Mouse (Mus musculus): ENCODE measurements at regions not wholly inside any gene's neighbourhood (a gene's known extent, or its start where the extent isn't known, plus 50 kb on each side); places are given as distances from the start of the nearest gene placed in this dataset.

DNA sequence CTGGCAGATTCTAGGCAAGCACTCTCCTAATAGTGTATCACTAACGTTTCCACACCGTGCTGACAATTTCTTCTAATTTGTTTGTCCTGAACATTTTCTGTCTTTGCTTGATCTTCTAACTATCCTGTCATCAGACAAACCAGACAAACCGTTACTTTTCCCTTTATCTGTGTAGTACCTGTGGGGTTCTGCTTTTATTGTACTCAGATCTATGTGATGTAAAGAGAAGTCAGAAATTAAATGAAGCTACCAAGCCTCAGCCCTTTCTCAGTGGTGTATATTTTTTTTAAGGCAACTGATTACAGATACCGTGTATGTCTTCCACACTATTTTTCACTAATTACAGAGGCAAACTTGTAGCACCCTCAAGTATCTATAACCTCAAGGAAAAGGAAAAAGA is 108.9 kb upstream of the Robo2 start:
- H3K27ac ChIP-seq (ENCODE audit: low read depth, low read length): no peak overlapping the region
- no peak overlapping the region for H3K9ac ChIP-seq (ENCODE audit: low read depth, low read length)
- no peaks in the 10 kb centered on the region for H3K9me3 ChIP-seq (replicated peaks; ENCODE audit: control insufficient read depth, low read length)
- H3K36me3 ChIP-seq (ENCODE audit: control insufficient read depth, insufficient read depth, low read length): no peaks in the 10 kb centered on the region
- H3K4me2 ChIP-seq: no peak overlapping the region
- 67% methylated on average over 4 of the region's 4 CpGs for WGBS (ENCODE audit: insufficient replicate concordance)
- H3K27me3 ChIP-seq (ENCODE audit: control insufficient read depth, insufficient read depth, low read length): no peaks in the 10 kb centered on the region
- no peaks in the 10 kb centered on the region for H3K4me1 ChIP-seq (ENCODE audit: control insufficient read depth, insufficient read depth, low read length)
- no peak for ATAC-seq (replicated peaks; ENCODE audit: insufficient number of reproducible peaks, low FRiP score, low TSS enrichment)
- no peak overlapping the region for H3K4me3 ChIP-seq (ENCODE audit: low read depth, low read length)

DNA sequence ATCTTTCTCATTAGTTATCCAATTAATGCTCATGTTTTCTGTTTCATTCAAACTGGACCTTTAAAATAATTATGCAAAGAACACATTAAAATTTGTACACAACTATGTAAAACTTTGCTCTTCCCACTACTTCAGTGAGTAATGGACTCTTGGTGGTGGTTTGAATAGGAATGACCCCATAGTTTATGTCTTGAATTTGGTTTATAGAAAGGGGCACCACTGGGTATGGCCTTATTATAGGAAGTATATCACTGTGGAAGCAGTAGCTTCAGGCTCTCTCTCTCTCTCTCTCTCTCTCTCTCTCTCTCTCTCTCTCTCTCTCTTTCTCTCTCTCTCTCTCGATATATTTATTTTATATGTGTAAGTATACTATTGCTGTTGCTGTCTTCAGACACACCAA is 106.3 kb upstream of the Robo2 start:
- no peaks in the 10 kb centered on the region for H3K36me3 ChIP-seq (ENCODE audit: control insufficient read depth, insufficient read depth, low read length)
- no peak overlapping the region for H3K9ac ChIP-seq (ENCODE audit: low read depth, low read length)
- no peak for ATAC-seq (replicated peaks; ENCODE audit: insufficient number of reproducible peaks, low FRiP score, low TSS enrichment)
- no peaks in the 10 kb centered on the region for H3K27me3 ChIP-seq (ENCODE audit: control insufficient read depth, insufficient read depth, low read length)
- no peak overlapping the region for H3K27ac ChIP-seq (ENCODE audit: low read depth, low read length)
- 93% methylated on average over 1 of the region's 1 CpGs for WGBS (ENCODE audit: insufficient replicate concordance)
- no peaks in the 10 kb centered on the region for H3K9me3 ChIP-seq (replicated peaks; ENCODE audit: control insufficient read depth, low read length)
- no peaks in the 10 kb centered on the region for H3K4me1 ChIP-seq (ENCODE audit: control insufficient read depth, insufficient read depth, low read length)
- H3K4me3 ChIP-seq (ENCODE audit: low read depth, low read length): no peak overlapping the region
- H3K4me2 ChIP-seq: no peak overlapping the region

DNA sequence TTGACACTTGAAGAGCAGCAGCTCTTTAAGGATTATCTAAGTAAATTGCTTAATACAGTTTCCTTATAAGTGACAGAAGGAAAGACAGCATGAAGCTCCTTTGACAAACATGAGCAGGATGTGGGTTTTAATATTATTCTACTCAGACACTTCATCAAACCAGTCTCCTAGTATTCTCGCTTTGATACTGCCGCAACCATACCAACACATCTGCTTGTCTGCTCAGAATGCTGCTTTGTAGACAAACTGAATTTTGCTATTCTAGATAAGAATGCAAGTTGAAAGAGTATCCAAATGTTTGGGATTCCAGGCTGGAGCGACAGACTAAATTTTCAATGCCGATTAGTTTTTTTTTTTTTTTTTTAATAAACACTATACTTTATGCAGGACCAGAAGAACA is 105.7 kb upstream of the Robo2 start:
- Histone ChIP-seq H3K4me3 (ENCODE audit: low read depth, low read length) (no peak overlapping the region), H3K9me3 (replicated peaks; ENCODE audit: control insufficient read depth, low read length) (no peaks in the 10 kb centered on the region), H3K9ac (ENCODE audit: low read depth, low read length) (no peak overlapping the region), H3K4me2 (no peak overlapping the region), H3K27ac (ENCODE audit: low read depth, low read length) (no peak overlapping the region), H3K27me3 (ENCODE audit: control insufficient read depth, insufficient read depth, low read length) (no peaks in the 10 kb centered on the region), H3K4me1 (ENCODE audit: control insufficient read depth, insufficient read depth, low read length) (no peaks in the 10 kb centered on the region), H3K36me3 (ENCODE audit: control insufficient read depth, insufficient read depth, low read length) (no peaks in the 10 kb centered on the region)
- 74% methylated on average over 4 of the region's 4 CpGs for WGBS (ENCODE audit: insufficient replicate concordance)
- ATAC-seq (replicated peaks; ENCODE audit: insufficient number of reproducible peaks, low FRiP score, low TSS enrichment): no peak

DNA sequence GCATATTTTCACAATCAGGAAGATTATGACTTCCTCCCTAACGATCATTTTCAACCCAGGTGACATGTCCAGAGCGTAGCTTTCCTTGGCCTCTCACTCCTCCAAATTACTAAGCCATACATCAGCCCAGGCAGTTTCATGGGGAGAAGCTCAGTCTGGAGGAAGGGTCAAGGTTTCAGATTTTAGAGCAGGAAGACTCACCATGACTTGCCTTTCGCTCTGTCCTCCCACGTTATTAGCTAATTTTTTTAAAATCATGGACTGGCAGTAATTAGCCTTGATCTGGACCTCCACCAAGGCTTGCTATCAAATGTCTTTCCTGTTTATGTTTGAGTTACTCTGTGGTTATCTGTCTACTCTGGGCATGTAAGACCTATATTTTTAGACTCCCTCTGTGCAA is 102.9 kb upstream of the Robo2 start:
- 52% methylated on average over 4 of the region's 4 CpGs for WGBS (ENCODE audit: insufficient replicate concordance)

DNA sequence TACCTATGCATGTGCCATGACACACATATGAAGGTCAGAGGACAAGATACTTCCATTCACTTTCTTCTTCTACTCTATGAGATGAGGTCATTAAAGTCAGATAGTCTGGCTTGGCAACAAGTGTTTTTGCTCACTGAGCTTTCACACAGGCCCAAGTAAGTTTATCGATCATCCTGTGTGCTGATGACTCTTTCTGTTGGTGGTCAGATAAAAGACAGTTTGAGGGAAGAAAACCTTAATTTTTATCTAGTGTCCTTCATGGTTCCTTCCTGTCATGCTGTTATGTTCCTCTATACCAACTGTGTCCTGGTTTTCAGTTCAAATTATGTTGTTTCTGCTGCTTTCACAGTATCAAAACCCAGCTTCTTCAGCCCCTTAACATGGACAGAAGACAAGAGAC is 98.8 kb upstream of the Robo2 start:
- Histone ChIP-seq H3K9ac (ENCODE audit: low read depth, low read length) (no peak overlapping the region), H3K4me1 (ENCODE audit: control insufficient read depth, insufficient read depth, low read length) (no peaks in the 10 kb centered on the region), H3K4me3 (ENCODE audit: low read depth, low read length) (no peak overlapping the region), H3K4me2 (no peak overlapping the region), H3K27me3 (ENCODE audit: control insufficient read depth, insufficient read depth, low read length) (no peaks in the 10 kb centered on the region), H3K27ac (ENCODE audit: low read depth, low read length) (no peak overlapping the region), H3K9me3 (replicated peaks; ENCODE audit: control insufficient read depth, low read length) (no peaks in the 10 kb centered on the region), H3K36me3 (ENCODE audit: control insufficient read depth, insufficient read depth, low read length) (no peaks in the 10 kb centered on the region)
- no peak for ATAC-seq (replicated peaks; ENCODE audit: insufficient number of reproducible peaks, low FRiP score, low TSS enrichment)
- WGBS (ENCODE audit: insufficient replicate concordance): 69% methylated on average over 1 of the region's 1 CpGs

More for the DNA sequence above, 102.9 kb upstream of the Robo2 start:
- Histone ChIP-seq H3K4me1 (ENCODE audit: control insufficient read depth, insufficient read depth, low read length) (no peaks in the 10 kb centered on the region), H3K9ac (ENCODE audit: low read depth, low read length) (no peak overlapping the region), H3K27ac (ENCODE audit: low read depth, low read length) (no peak overlapping the region), H3K4me3 (ENCODE audit: low read depth, low read length) (no peak overlapping the region), H3K9me3 (replicated peaks; ENCODE audit: control insufficient read depth, low read length) (no peaks in the 10 kb centered on the region), H3K27me3 (ENCODE audit: control insufficient read depth, insufficient read depth, low read length) (no peaks in the 10 kb centered on the region), H3K4me2 (no peak overlapping the region), H3K36me3 (ENCODE audit: control insufficient read depth, insufficient read depth, low read length) (no peaks in the 10 kb centered on the region)
- no peak for ATAC-seq (replicated peaks; ENCODE audit: insufficient number of reproducible peaks, low FRiP score, low TSS enrichment)

DNA sequence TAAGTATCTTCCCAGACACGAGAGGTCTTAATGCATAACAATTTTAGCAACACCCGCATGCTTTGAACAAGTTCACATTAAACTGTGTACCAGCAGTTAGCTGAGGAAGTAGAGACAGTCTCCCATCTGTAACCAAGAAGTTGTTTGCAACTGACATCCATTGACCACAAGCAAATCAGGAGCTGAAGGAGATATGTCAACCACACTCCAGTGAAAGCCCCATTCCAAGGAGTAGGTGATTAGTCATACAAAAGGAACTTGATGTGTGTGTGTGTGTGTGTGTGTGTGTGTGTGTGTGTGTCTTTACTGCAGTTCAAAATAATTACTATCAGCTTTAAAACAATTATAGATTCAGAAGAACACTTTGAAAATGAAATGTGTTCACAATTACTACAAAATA is 97.9 kb upstream of the Robo2 start:
- Histone ChIP-seq H3K4me2 (no peak overlapping the region), H3K27ac (ENCODE audit: low read depth, low read length) (no peak overlapping the region), H3K4me1 (ENCODE audit: control insufficient read depth, insufficient read depth, low read length) (no peaks in the 10 kb centered on the region), H3K9me3 (replicated peaks; ENCODE audit: control insufficient read depth, low read length) (no peaks in the 10 kb centered on the region), H3K4me3 (ENCODE audit: low read depth, low read length) (no peak overlapping the region), H3K36me3 (ENCODE audit: control insufficient read depth, insufficient read depth, low read length) (no peaks in the 10 kb centered on the region), H3K9ac (ENCODE audit: low read depth, low read length) (no peak overlapping the region), H3K27me3 (ENCODE audit: control insufficient read depth, insufficient read depth, low read length) (no peaks in the 10 kb centered on the region)
- WGBS (ENCODE audit: insufficient replicate concordance): 81% methylated on average over 2 of the region's 2 CpGs
- ATAC-seq (replicated peaks; ENCODE audit: insufficient number of reproducible peaks, low FRiP score, low TSS enrichment): no peak

DNA sequence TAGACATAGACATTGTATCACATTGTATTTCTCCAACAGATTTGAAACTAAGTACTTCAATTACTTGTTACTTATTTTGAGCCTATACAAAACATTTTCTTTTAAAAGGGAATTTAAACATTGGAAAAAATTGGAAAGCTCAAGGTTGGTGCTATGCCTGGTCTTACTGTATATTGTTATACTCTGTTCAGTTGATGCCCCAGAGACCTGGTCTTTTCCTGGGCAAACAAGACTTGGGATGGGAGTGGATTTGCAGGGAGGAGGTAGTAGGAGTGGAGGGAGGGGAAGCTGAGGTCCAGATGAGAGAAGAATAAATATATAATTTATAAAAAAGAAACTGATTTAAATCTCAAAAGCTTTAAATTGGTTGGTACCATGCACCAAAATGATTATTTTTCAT is 95.1 kb upstream of the Robo2 start:
- H3K27me3 ChIP-seq (ENCODE audit: control insufficient read depth, insufficient read depth, low read length): no peaks in the 10 kb centered on the region
- no peak overlapping the region for H3K4me2 ChIP-seq
- H3K9me3 ChIP-seq (replicated peaks; ENCODE audit: control insufficient read depth, low read length): no peaks in the 10 kb centered on the region
- H3K4me1 ChIP-seq (ENCODE audit: control insufficient read depth, insufficient read depth, low read length): no peaks in the 10 kb centered on the region
- no peaks in the 10 kb centered on the region for H3K36me3 ChIP-seq (ENCODE audit: control insufficient read depth, insufficient read depth, low read length)
- ATAC-seq (replicated peaks; ENCODE audit: insufficient number of reproducible peaks, low FRiP score, low TSS enrichment): no peak
- no peak overlapping the region for H3K4me3 ChIP-seq (ENCODE audit: low read depth, low read length)
- H3K27ac ChIP-seq (ENCODE audit: low read depth, low read length): no peak overlapping the region
- H3K9ac ChIP-seq (ENCODE audit: low read depth, low read length): no peak overlapping the region

DNA sequence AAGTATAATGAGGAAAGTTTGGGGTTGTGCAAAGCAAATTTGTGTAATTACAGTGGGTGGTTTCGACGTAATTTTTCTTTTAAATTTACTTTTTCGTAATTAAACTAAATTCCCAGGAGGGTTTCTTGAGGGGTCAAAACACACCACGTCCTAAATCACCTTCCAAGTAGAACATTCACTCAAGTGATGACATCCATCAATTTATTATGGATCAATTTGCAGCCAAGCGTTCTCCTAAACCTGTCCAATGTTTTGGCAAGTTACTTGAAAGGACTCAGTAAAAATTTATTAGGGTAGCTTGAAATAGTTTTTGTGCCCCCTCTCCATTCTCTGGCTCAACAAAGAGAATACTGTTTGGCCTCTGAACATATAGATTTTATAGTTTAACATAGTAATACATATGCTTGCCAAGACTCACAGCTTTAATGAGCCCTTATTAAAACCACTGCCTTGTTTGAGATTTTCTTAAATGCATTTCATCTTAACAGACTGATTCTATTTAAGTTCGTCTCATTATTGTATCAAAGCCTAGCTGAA is 94.6 kb upstream of the Robo2 start:
- H3K9ac ChIP-seq (ENCODE audit: low read depth, low read length): no peak overlapping the region
- ATAC-seq (replicated peaks; ENCODE audit: insufficient number of reproducible peaks, low FRiP score, low TSS enrichment): no peak
- no peaks in the 10 kb centered on the region for H3K9me3 ChIP-seq (replicated peaks; ENCODE audit: control insufficient read depth, low read length)
- no peak overlapping the region for H3K4me2 ChIP-seq
- H3K27ac ChIP-seq (ENCODE audit: low read depth, low read length): no peak overlapping the region
- 75% methylated on average over 6 of the region's 6 CpGs for WGBS (ENCODE audit: insufficient replicate concordance)
- no peaks in the 10 kb centered on the region for H3K36me3 ChIP-seq (ENCODE audit: control insufficient read depth, insufficient read depth, low read length)
- H3K4me3 ChIP-seq (ENCODE audit: low read depth, low read length): no peak overlapping the region
- H3K4me1 ChIP-seq (ENCODE audit: control insufficient read depth, insufficient read depth, low read length): no peaks in the 10 kb centered on the region
- no peaks in the 10 kb centered on the region for H3K27me3 ChIP-seq (ENCODE audit: control insufficient read depth, insufficient read depth, low read length)

DNA sequence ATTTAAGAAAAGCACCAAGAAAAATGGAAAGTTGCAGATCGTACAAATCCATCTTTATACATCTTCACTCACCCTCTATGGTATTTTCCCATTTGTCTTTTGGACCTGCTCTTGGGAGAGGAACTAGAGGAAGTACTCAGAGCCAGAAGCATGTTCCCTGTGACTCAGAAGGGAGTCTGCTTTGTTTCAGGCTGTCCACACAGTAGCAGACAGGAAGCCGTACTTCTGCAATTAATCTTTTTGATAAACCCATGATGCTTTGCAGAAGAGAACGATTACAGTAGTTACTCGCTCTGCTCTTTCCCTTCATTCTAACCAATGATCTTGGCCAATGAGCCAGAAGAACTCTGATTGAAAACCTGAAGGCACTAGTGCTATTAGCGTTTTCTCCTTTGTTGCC is 92.8 kb upstream of the Robo2 start:
- no peaks in the 10 kb centered on the region for H3K9me3 ChIP-seq (replicated peaks; ENCODE audit: control insufficient read depth, low read length)
- no peak overlapping the region for H3K4me3 ChIP-seq (ENCODE audit: low read depth, low read length)
- H3K4me2 ChIP-seq: no peak overlapping the region
- no peaks in the 10 kb centered on the region for H3K27me3 ChIP-seq (ENCODE audit: control insufficient read depth, insufficient read depth, low read length)
- WGBS (ENCODE audit: insufficient replicate concordance): 33% methylated on average over 5 of the region's 5 CpGs
- no peak overlapping the region for H3K9ac ChIP-seq (ENCODE audit: low read depth, low read length)
- H3K4me1 ChIP-seq (ENCODE audit: control insufficient read depth, insufficient read depth, low read length): no peaks in the 10 kb centered on the region
- H3K27ac ChIP-seq (ENCODE audit: low read depth, low read length): no peak overlapping the region
- H3K36me3 ChIP-seq (ENCODE audit: control insufficient read depth, insufficient read depth, low read length): no peaks in the 10 kb centered on the region
- 0 out of 2 replicates have a peak, but pooled peaks have one; percentile 59 for ATAC-seq (replicated peaks; ENCODE audit: insufficient number of reproducible peaks, low FRiP score, low TSS enrichment)
